Mouse (Mus musculus): Measurements from ENCODE around the gene Nabp2. TPM values are rescaled to one million over a fixed set of nuclear protein-coding genes. Genes with fewer than 3 reads are reported as not detected.

Nabp2 gene
- 47.4 TPM for polyA plus RNA-seq (2014; fragmentation: Illumina TruSeq; extraction: RNeasy Lipid Tissue Mini Kit (QIAGEN cat#74804); ENCODE audit: insufficient read depth, low read depth, low replicate concordance)

DNA sequence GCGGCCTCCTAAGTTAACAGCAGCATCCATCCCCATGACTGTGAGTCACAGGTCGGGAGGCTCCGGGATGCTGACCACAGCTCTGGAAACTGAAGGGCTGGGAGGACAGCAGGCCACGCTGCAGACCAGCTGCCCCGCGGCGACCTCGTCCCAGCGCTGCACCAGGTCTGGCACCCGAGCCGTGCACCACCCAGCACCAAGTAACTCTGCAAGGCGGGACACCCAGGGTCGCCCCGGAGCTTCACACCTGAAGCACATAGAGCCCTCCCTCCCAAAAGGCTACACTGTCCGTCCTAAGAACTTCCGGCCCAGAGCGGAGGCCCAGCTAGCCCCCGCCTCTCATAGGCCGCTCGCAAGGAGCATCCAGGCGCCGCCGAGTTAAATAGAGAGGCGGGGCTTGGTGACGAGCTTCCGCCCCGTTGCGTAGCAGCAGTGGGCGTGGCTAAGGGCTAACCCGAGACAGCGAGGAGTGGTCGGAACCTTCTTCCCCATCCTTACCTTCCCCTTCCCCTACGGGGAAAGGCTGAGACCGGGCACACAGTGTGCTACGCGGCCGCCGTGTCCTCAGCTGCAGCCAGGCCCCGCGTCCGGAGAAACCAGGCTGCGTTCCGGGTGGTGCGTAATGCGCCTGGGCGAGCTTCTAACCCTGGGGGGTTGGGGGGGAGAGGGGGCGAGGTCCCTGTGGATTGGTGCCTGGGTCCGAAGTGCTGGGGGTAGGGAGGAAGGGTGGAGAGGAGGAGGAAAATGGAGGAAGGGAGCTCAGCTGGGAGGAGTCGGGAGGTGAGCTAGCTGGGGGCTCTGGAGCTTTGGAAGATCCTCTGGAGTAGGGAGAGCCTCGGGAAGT, at the start of gene Nabp2, which contains the start of gene Rnf41:
TSS of gene Nabp2 (minus strand) at position 282 of the 844 bp plus-strand sequence.
TSS of gene Rnf41 (plus strand) at position 447 of the 844 bp plus-strand sequence.

DNA sequence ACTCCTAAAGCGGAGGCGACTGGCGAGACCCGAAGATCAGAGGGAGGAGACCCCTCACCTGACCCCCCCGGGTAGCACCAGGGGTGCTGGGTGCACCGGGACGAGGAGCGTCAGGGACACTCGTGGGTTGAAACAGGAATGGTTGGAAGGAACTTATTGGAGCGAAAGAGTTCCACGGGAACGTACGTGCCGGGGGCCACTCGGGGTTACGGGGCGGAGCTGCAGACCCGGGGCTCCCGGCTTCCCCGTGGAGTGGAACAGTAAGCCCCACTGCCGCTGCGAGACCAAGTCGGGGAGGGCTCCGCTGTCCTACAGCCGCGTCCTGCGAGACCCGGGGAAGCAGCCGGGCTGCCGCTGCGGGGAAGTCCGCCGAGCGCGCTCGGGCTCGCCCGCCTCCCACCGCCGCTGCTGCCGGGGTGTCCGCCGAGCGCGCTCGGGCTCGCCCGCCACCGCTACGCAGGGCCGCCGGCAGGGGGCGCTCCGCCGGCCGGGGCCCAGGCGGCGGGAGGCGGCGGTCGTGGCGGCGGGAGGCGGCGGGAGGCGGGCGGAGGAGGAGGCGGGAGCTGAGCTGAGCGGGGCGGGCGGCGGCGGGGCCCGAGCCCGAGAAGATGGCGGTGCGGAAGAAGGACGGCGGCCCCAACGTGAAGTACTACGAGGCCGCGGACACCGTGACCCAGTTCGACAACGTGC, 47.6 kb upstream of the Nabp2 start, which contains the start of gene Smarcc2:
TSS of gene Smarcc2 (plus strand) at position 530 of the 690 bp plus-strand sequence.

DNA sequence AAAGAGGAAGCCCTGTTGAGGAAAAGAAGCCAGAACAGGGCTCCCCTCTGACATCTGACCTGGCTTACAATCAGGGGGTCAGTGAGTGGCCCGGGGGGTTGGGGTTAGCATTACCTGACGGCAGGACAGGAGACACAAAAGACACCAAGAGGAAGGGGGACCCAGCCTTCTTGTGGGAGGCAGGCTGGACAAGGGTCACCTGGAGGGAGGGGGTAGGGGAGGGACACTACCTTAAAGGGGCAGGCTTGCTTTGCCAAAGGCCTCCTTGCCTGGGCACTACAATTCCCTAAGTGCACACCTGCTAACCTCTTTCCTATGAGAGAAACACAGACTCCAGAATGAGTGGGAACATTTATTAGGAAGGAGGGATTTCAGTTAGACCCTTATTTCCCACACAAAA, 10.2 kb downstream of the Nabp2 start, which contains the start of gene Slc39a5:
TSS of gene Slc39a5 (minus strand) at position 174 of the 400 bp plus-strand sequence.

DNA sequence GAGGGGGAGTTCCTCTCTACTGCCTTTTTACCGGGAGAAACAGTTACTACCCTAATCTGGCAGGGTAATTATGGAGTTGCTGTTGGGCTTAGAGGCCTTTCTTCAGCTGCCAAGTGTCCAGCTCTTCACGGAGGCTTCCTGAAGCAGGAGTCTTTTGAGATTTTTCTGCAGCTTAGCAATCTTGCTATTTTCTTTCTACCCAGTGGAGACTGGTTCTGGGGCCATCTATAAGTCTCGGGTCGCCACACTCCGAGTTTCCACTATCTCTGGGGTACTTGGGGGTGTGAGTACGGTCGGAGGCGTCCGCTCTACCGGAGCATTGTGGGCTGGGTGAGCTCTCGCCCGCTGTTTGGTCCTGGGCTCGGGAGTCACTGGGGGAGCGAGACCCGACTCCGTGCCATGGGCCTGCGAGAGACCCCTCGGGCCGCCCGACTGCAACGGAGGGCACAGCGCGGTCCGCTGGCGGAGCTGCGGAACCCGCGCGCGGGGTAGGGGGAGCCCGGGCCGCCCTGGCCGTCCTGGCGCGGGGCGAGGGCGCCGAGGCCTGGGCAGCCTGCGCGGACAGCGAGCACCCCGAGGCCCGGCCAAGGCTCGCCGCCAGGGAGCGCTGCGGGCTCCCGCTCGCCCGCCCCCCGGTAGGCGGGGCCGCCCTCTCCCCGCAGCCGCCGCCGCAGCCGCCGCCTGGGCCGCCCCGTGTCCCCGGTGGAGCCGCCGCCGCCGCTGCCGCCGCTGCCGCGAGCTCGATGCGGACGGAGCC, 34.7 kb downstream of the Nabp2 start, which contains the start of gene Ankrd52:
TSS of gene Ankrd52 (plus strand) at position 661 of the 757 bp plus-strand sequence.

DNA sequence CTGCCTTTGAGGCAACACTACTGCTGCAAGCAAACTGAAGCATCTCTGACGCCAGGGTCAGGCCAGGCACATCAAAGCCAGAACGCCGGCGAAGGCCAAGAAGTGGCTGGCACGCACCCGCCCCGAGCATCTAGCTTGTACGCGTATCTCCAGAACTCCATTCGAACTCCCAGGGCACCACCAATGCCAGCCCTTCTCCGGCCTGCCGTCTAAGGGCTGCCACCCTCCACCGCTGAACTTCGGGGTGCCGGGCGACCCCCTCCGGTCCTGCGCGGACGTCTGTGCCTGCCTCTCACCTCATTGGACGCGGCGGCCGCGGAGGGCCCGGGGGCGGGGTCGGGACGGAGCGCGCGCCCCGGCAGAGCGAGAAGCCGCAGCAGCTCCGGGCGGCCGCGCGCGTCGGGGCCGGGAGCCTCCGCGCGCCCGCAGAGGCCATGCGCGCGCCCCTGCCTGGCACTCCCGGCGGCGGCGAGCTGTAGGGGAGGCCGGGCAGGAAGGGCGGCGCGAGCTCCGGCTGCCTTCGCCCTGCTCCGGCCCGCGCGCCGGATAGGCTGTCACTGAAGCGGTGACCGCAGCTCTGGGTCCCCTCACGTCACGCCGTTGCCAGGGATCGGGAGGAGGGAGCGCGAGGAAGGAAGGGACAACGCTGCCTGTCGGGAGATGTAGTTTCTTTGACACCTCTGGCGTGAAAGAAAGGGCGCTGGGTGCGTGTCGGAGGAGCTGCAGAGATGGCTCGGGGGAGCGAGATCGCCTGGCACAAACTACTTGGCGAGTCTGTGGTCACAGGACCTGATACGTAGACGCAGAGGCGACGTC, 42.7 kb downstream of the Nabp2 start, which contains the start of gene Coq10a:
TSS of gene Coq10a (minus strand) at position 596 of the 816 bp plus-strand sequence.

Other genes with a start within 250 kb of the Nabp2 start
- gene Rbms2, start 231.2 kb downstream of the Nabp2 start, polyA plus RNA-seq (2014; fragmentation: Illumina TruSeq; extraction: RNeasy Lipid Tissue Mini Kit (QIAGEN cat#74804); ENCODE audit: insufficient read depth, low read depth, low replicate concordance), result 47.3 TPM
- 0.59 TPM for gene Gls2, start 217.0 kb downstream of the Nabp2 start, polyA plus RNA-seq (2014; fragmentation: Illumina TruSeq; extraction: RNeasy Lipid Tissue Mini Kit (QIAGEN cat#74804); ENCODE audit: insufficient read depth, low read depth, low replicate concordance)
- 8.9 TPM for gene Spryd4, start 199.7 kb downstream of the Nabp2 start, polyA plus RNA-seq (2014; fragmentation: Illumina TruSeq; extraction: RNeasy Lipid Tissue Mini Kit (QIAGEN cat#74804); ENCODE audit: insufficient read depth, low read depth, low replicate concordance)
- not detected for gene Mip, start 185.7 kb downstream of the Nabp2 start, polyA plus RNA-seq (2014; fragmentation: Illumina TruSeq; extraction: RNeasy Lipid Tissue Mini Kit (QIAGEN cat#74804); ENCODE audit: insufficient read depth, low read depth, low replicate concordance)
- 10.7 TPM for gene Timeless, start 179.4 kb downstream of the Nabp2 start, polyA plus RNA-seq (2014; fragmentation: Illumina TruSeq; extraction: RNeasy Lipid Tissue Mini Kit (QIAGEN cat#74804); ENCODE audit: insufficient read depth, low read depth, low replicate concordance)
- not detected for gene Apon, start 157.4 kb downstream of the Nabp2 start, polyA plus RNA-seq (2014; fragmentation: Illumina TruSeq; extraction: RNeasy Lipid Tissue Mini Kit (QIAGEN cat#74804); ENCODE audit: insufficient read depth, low read depth, low replicate concordance)
- gene Apof, start 142.8 kb downstream of the Nabp2 start, polyA plus RNA-seq (2014; fragmentation: Illumina TruSeq; extraction: RNeasy Lipid Tissue Mini Kit (QIAGEN cat#74804); ENCODE audit: insufficient read depth, low read depth, low replicate concordance), result 0.19 TPM
- gene Stat2, start 140.9 kb downstream of the Nabp2 start, polyA plus RNA-seq (2014; fragmentation: Illumina TruSeq; extraction: RNeasy Lipid Tissue Mini Kit (QIAGEN cat#74804); ENCODE audit: insufficient read depth, low read depth, low replicate concordance), result 11.8 TPM
- gene Il23a, start 112.7 kb downstream of the Nabp2 start, polyA plus RNA-seq (2014; fragmentation: Illumina TruSeq; extraction: RNeasy Lipid Tissue Mini Kit (QIAGEN cat#74804); ENCODE audit: insufficient read depth, low read depth, low replicate concordance), result not detected
- 7.8 TPM for gene Pan2, start 108.2 kb downstream of the Nabp2 start, polyA plus RNA-seq (2014; fragmentation: Illumina TruSeq; extraction: RNeasy Lipid Tissue Mini Kit (QIAGEN cat#74804); ENCODE audit: insufficient read depth, low read depth, low replicate concordance)
- 144 TPM for gene Cnpy2, start 89.0 kb downstream of the Nabp2 start, polyA plus RNA-seq (2014; fragmentation: Illumina TruSeq; extraction: RNeasy Lipid Tissue Mini Kit (QIAGEN cat#74804); ENCODE audit: insufficient read depth, low read depth, low replicate concordance)
- gene Cs, start 73.8 kb downstream of the Nabp2 start, polyA plus RNA-seq (2014; fragmentation: Illumina TruSeq; extraction: RNeasy Lipid Tissue Mini Kit (QIAGEN cat#74804); ENCODE audit: insufficient read depth, low read depth, low replicate concordance), result 59.3 TPM
- 24.4 TPM for gene Coq10a, start 42.5 kb downstream of the Nabp2 start, polyA plus RNA-seq (2014; fragmentation: Illumina TruSeq; extraction: RNeasy Lipid Tissue Mini Kit (QIAGEN cat#74804); ENCODE audit: insufficient read depth, low read depth, low replicate concordance)
- 3.1 TPM for gene Ankrd52, start 34.4 kb downstream of the Nabp2 start, polyA plus RNA-seq (2014; fragmentation: Illumina TruSeq; extraction: RNeasy Lipid Tissue Mini Kit (QIAGEN cat#74804); ENCODE audit: insufficient read depth, low read depth, low replicate concordance)
- not detected for gene Slc39a5, start 10.3 kb downstream of the Nabp2 start, polyA plus RNA-seq (2014; fragmentation: Illumina TruSeq; extraction: RNeasy Lipid Tissue Mini Kit (QIAGEN cat#74804); ENCODE audit: insufficient read depth, low read depth, low replicate concordance)
- gene Rnf41, start 165 bp upstream of the Nabp2 start, polyA plus RNA-seq (2014; fragmentation: Illumina TruSeq; extraction: RNeasy Lipid Tissue Mini Kit (QIAGEN cat#74804); ENCODE audit: insufficient read depth, low read depth, low replicate concordance), result 22.4 TPM
- 27.3 TPM for gene Smarcc2, start 47.8 kb upstream of the Nabp2 start, polyA plus RNA-seq (2014; fragmentation: Illumina TruSeq; extraction: RNeasy Lipid Tissue Mini Kit (QIAGEN cat#74804); ENCODE audit: insufficient read depth, low read depth, low replicate concordance)
- gene Myl6, start 82.7 kb upstream of the Nabp2 start, polyA plus RNA-seq (2014; fragmentation: Illumina TruSeq; extraction: RNeasy Lipid Tissue Mini Kit (QIAGEN cat#74804); ENCODE audit: insufficient read depth, low read depth, low replicate concordance), result 2,837 TPM
- gene Myl6b, start 87.2 kb upstream of the Nabp2 start, polyA plus RNA-seq (2014; fragmentation: Illumina TruSeq; extraction: RNeasy Lipid Tissue Mini Kit (QIAGEN cat#74804); ENCODE audit: insufficient read depth, low read depth, low replicate concordance), result 1.4 TPM
- 39.2 TPM for gene Esyt1, start 114.4 kb upstream of the Nabp2 start, polyA plus RNA-seq (2014; fragmentation: Illumina TruSeq; extraction: RNeasy Lipid Tissue Mini Kit (QIAGEN cat#74804); ENCODE audit: insufficient read depth, low read depth, low replicate concordance)
- 9.3 TPM for gene Zc3h10, start 136.3 kb upstream of the Nabp2 start, polyA plus RNA-seq (2014; fragmentation: Illumina TruSeq; extraction: RNeasy Lipid Tissue Mini Kit (QIAGEN cat#74804); ENCODE audit: insufficient read depth, low read depth, low replicate concordance)
- gene Rpl41, start 137.8 kb upstream of the Nabp2 start, polyA plus RNA-seq (2014; fragmentation: Illumina TruSeq; extraction: RNeasy Lipid Tissue Mini Kit (QIAGEN cat#74804); ENCODE audit: insufficient read depth, low read depth, low replicate concordance), result 3,755 TPM
- gene Pa2g4, start 154.5 kb upstream of the Nabp2 start, polyA plus RNA-seq (2014; fragmentation: Illumina TruSeq; extraction: RNeasy Lipid Tissue Mini Kit (QIAGEN cat#74804); ENCODE audit: insufficient read depth, low read depth, low replicate concordance), result 45.1 TPM
- gene Erbb3, start 178.2 kb upstream of the Nabp2 start, polyA plus RNA-seq (2014; fragmentation: Illumina TruSeq; extraction: RNeasy Lipid Tissue Mini Kit (QIAGEN cat#74804); ENCODE audit: insufficient read depth, low read depth, low replicate concordance), result 8.0 TPM
- 720 TPM for gene Rps26, start 215.3 kb upstream of the Nabp2 start, polyA plus RNA-seq (2014; fragmentation: Illumina TruSeq; extraction: RNeasy Lipid Tissue Mini Kit (QIAGEN cat#74804); ENCODE audit: insufficient read depth, low read depth, low replicate concordance)
- 0.86 TPM for gene Ikzf4, start 234.5 kb upstream of the Nabp2 start, polyA plus RNA-seq (2014; fragmentation: Illumina TruSeq; extraction: RNeasy Lipid Tissue Mini Kit (QIAGEN cat#74804); ENCODE audit: insufficient read depth, low read depth, low replicate concordance)